14 mouse cellular contexts compared by ENCODE assay signal in genomic region chr9:98299235-98299634, GRCm38 (mm10). TPM values are rescaled to one million over a fixed set of nuclear protein-coding genes. Genes with fewer than 3 reads are reported as not detected.
DNase-seq lines count a peak whose midpoint lies in the region; ATAC-seq and TF ChIP-seq lines count a peak whose summit lies in the region.
"Had no signal": no experiment of that assay in that cellular context is flagged by ENCODE, and none has a peak within 500 bp of the region (broad histone marks: within the 10 kb centered on the region; RNA-seq: fewer than 3 reads in every experiment).

No protein-coding gene starts in this region.

- peaks cover 40% of the 10 kb centered on the region for H3K4me1 ChIP-seq in kidney, embryonic 15.5 days
- H3K4me1 ChIP-seq in bone marrow, adult 2 months (ENCODE audit: control insufficient read depth, insufficient read depth, low read length): peaks cover 2% of the 10 kb centered on the region; the same call in 1 of the 2 replicates
- peaks cover 14% of the 10 kb centered on the region for H3K4me1 ChIP-seq in liver, embryonic 11.5 days (replicated peaks; ENCODE audit: control insufficient read depth, insufficient read depth, low read length)

- no peak overlapping the region for H3K9ac ChIP-seq in kidney, embryonic 15.5 days
- H3K9ac ChIP-seq in liver, embryonic 11.5 days (ENCODE audit: low read depth, low read length): peak overlapping the region; percentile 59
- H3K9ac ChIP-seq: hindbrain, embryonic 14.5 days; midbrain, embryonic 12.5 days had no signal

- intact Hi-C loops in left cerebral cortex, adult 2 months (cut with DNase I): no loop called here

- H3K4me3 ChIP-seq in kidney, embryonic 15.5 days (replicated peaks): no peak overlapping the region
- no peak overlapping the region for H3K4me3 ChIP-seq in bone marrow, adult 2 months (replicated peaks; ENCODE audit: control insufficient read depth, low read depth, low read length)
- H3K4me3 ChIP-seq in liver, embryonic 11.5 days (ENCODE audit: low read depth, low read length): peak overlapping the region; percentile 18; the same call in 1 of the 2 replicates
- H3K4me3 ChIP-seq in left cerebral cortex, adult 2 months: no peak overlapping the region
- H3K4me3 ChIP-seq: midbrain, embryonic 12.5 days had no signal

- TF ChIP-seq CTCF in bone marrow, adult 2 months (IDR thresholded peaks at IDR 0.05; ENCODE audit: control insufficient read depth, insufficient read depth, low read length): no peak
- TF ChIP-seq CTCF in left cerebral cortex, adult 2 months (IDR thresholded peaks at IDR 0.05): no peak

- H3K27ac ChIP-seq in kidney, embryonic 15.5 days: no peak overlapping the region
- H3K27ac ChIP-seq in bone marrow, adult 2 months (ENCODE audit: control insufficient read depth, insufficient read depth, low read depth, low read length, poor library complexity): peak overlapping the region; percentile 82
- H3K27ac ChIP-seq in liver, embryonic 11.5 days (ENCODE audit: low read depth, low read length): peak overlapping the region; percentile 91
- no peak overlapping the region for H3K27ac ChIP-seq in left cerebral cortex, adult 2 months
- H3K27ac ChIP-seq: hindbrain, embryonic 14.5 days; midbrain, embryonic 12.5 days had no signal

- no peaks in the 10 kb centered on the region for H3K36me3 ChIP-seq in kidney, embryonic 15.5 days
- peaks cover 4% of the 10 kb centered on the region for H3K36me3 ChIP-seq in liver, embryonic 11.5 days (ENCODE audit: control insufficient read depth, insufficient read depth, low read length)
- H3K36me3 ChIP-seq: midbrain, embryonic 12.5 days had no signal

- no peaks in the 10 kb centered on the region for H3K27me3 ChIP-seq in kidney, embryonic 15.5 days
- no peaks in the 10 kb centered on the region for H3K27me3 ChIP-seq in liver, embryonic 11.5 days (replicated peaks; ENCODE audit: control insufficient read depth, insufficient read depth, low read length)

- ATAC-seq in kidney, embryonic 15.5 days (replicated peaks; ENCODE audit: low FRiP score): peak; percentile 37; the same call in 1 of the 2 replicates
- peak; percentile 91 for ATAC-seq in liver, embryonic 11.5 days (replicated peaks; ENCODE audit: low FRiP score)

- H3K4me2 ChIP-seq in kidney, embryonic 15.5 days: no peak overlapping the region
- peak overlapping the region; percentile 66 for H3K4me2 ChIP-seq in liver, embryonic 11.5 days
- H3K4me2 ChIP-seq: hindbrain, embryonic 14.5 days; midbrain, embryonic 12.5 days had no signal

- no peaks in the 10 kb centered on the region for H3K9me3 ChIP-seq in kidney, embryonic 15.5 days (replicated peaks)
- no peaks in the 10 kb centered on the region for H3K9me3 ChIP-seq in liver, embryonic 11.5 days (ENCODE audit: control insufficient read depth, low read length)
- H3K9me3 ChIP-seq: midbrain, embryonic 12.5 days had no signal

- TF ChIP-seq POLR2A in bone marrow, adult 2 months (IDR thresholded peaks at IDR 0.05; ENCODE audit: borderline replicate concordance, control insufficient read depth, low read depth, low read length): peak; percentile 54; the same call in 1 of the 2 replicates

- 60% methylated on average over 7 of the region's 7 CpGs for WGBS in kidney, embryonic 15.5 days
- WGBS in bone marrow, adult 2 months: 53% methylated on average over 7 of the region's 7 CpGs
- 35% methylated on average over 7 of the region's 7 CpGs for WGBS in liver, embryonic 11.5 days

- no peak for DNase-seq in kidney, adult 11 months
- DNase-seq in liver, embryonic 11.5 days (ENCODE audit: low spot score): peak; percentile 37
- DNase-seq in spleen, postnatal 14 days (ENCODE audit: low spot score in 2 of 2): peak; percentile 35
- DNase-seq in left cerebral cortex, adult 2 months (ENCODE audit: extremely low spot score in 1 of 2, low spot score in 2 of 2): no peak
- DNase-seq in adrenal gland, adult 18-20 months (ENCODE audit: low spot score in 2 of 2): no peak
- DNase-seq in layer of hippocampus, postnatal 14 days (ENCODE audit: low spot score in 2 of 2): no peak
- DNase-seq: adrenal gland, postnatal 10 days; cerebellum, adult 11 months; kidney, adult 9 months; thymus, postnatal 4 days had no signal

RNA-seq across cellular contexts. Expression of gene Nmnat3, which starts 12.0 kb away (rescaled TPM):
- 10.0 and 10.4 TPM in 2 replicates for polyA plus RNA-seq in kidney, embryonic 15.5 days (2015; fragmentation: Nextera tagmentation; extraction: Ambion mirVana)
- polyA plus RNA-seq in bone marrow, adult 2 months (2011; ENCODE audit: insufficient read depth, insufficient read length, low replicate concordance, missing spikeins): 18.9 and 24.2 TPM in 2 replicates
- 35.9 and 36.6 TPM in 2 replicates for polyA plus RNA-seq in liver, embryonic 11.5 days (2014; fragmentation: Nextera tagmentation; extraction: Ambion mirVana)
- total RNA-seq in left cerebral cortex, adult 2 months (2021): 1 to 10 TPM; 2.7 to 2.8 TPM
- 10 to 100 TPM in 1 of 2 experiments, 1 to 10 TPM in 1; 9.8 to 13.6 TPM for total RNA-seq in adrenal gland, adult 18-20 months (2021)
- under 1 TPM; 0.90 to 0.98 TPM for total RNA-seq in layer of hippocampus, postnatal 14 days (2021)

Comparison
In these comparisons a context has a peak if more than half of its experiments do, and no peak if none do; other contexts are left out.
1. H3K27ac ChIP-seq: peak in bone marrow, adult 2 months (single experiment) and liver, embryonic 11.5 days (single experiment); none in kidney, embryonic 15.5 days (single experiment) and left cerebral cortex, adult 2 months (single experiment).
2. DNase-seq: peak in liver, embryonic 11.5 days (single experiment) and spleen, postnatal 14 days (2 of 2); none in kidney, adult 11 months (single experiment), left cerebral cortex, adult 2 months (0 of 2), adrenal gland, adult 18-20 months (0 of 2) and layer of hippocampus, postnatal 14 days (0 of 2).